Mouse (Mus musculus) T-cell, adult 66 days (primary cell): ENCODE results near the gene Chrna9. TPM values are rescaled to one million over a fixed set of nuclear protein-coding genes. Genes with fewer than 3 reads are reported as not detected.

Experiments used
- total RNA-seq, 2 experiments: library from RNA; stranded (reverse); gene quantifications; 3 replicates in 1 of 2; 4 replicates in 1 of 2; pipeline ENCODE4 v1.2.4; 2023

The Chrna9 gene
- total RNA-seq = 1 to 10 TPM; 1.8 to 5.0 TPM

DNA sequence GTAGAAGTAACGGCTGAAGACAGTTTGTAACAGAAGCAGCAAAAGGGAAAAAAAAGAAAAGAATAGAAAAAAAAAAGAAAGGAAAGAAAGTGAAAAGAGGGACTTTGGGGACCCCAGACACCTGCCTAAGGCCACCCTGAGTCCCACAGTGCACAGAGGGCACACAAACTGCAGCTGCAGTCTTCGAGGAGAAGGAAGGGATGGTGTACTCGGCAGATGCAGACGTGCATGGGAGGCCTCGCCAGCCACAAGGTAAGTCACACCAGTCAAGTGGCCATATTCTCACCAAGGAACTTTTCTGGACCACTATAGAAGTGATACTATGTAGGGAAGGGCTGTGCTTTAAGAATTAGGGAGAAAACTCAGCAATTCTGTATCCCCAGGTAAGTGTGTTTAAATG lies at the start of gene Chrna9:
TSS of gene Chrna9 (plus strand) at position 139 of the 400 bp plus-strand sequence.

DNA sequence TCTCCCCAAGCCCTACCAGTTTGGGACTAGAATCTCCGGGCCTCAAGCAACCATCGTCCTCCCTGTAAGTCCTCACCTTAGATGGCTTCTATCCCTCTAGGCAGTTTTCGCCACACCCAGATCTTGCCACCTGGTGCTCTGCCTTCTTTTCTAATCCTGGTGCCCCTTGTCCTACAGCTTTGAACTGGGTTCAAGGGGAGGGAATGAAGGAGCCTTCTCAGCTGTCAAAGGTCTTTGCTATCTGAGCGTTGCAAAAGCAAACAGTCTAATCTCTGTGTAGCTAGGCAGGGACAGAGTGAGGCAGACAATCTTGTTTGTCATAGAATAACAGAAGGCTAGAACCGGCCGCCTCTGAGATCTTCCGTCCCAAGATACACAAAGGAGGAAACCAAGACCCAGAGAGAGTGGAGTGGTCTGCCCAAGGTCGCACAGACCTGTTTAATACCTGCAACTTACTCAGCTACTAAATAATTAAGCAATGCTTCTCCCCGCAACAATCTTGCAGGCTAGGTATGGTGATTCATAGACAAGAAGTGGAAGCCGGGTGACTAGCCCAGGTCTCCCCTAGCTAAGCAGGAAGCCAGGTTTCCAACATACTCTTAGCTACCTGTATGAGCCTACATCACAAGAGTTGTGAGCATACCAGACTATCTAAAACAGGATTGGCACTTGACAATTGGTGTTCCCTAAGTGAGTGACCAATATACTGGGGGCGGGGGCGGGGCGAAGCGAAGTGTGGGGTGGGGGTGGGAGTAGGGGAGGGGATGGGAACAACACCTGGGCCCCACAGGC lies 69.6 kb downstream of the Chrna9 start, which contains the start of gene 9130230L23Rik:
TSS of gene 9130230L23Rik (minus strand) at position 152 of the 792 bp plus-strand sequence.

Other genes starting within 250 kb of the Chrna9 start
- 100 to 1,000 TPM; 227 to 252 TPM for gene Pds5a, start 236.6 kb upstream of the Chrna9 start, total RNA-seq
- 10 to 100 TPM; 59.2 to 66.7 TPM for gene N4bp2, start 171.4 kb upstream of the Chrna9 start, total RNA-seq
- 100 to 1,000 TPM; 154 to 175 TPM for gene Rhoh, start 73.7 kb upstream of the Chrna9 start, total RNA-seq
- gene 9130230L23Rik, start 69.4 kb downstream of the Chrna9 start, total RNA-seq = not detected
- gene Rbm47, start 238.2 kb downstream of the Chrna9 start, total RNA-seq = 1 to 10 TPM; 1.3 to 2.4 TPM